Mouse (Mus musculus) lung, embryonic 15.5 days (tissue): ENCODE measurements around the gene Art1. TPM values are rescaled to one million over a fixed set of nuclear protein-coding genes. Genes with fewer than 3 reads are reported as not detected.
A peak's percentile ranks its signal among the peaks of the same experiment; 100 is the strongest.

Source experiments
- ATAC-seq: fragments of 200-750 bp; cut with Nextera tagmentation; 2 replicates; pipeline ENCODE4 v1.8.0; 2017; ENCODE audit warnings: moderate number of reproducible peaks, borderline replicate concordance; ENCODE audit not compliant: low FRiP score, low TSS enrichment; ENCODE audit errors: extremely low read depth
- H3K27ac ChIP-seq: fragments of 300-500 bp; sonication (generic); 2 replicates; pipeline ENCODE4 v1.5.1; 2015; ENCODE audit warnings: moderate library complexity, mild to moderate bottlenecking, inconsistent platforms
- H3K27me3 ChIP-seq: fragments of 300-500 bp; sonication (generic); 2 replicates; pipeline ENCODE4 v1.6.1; 2015; ENCODE audit warnings: inconsistent platforms
- H3K36me3 ChIP-seq: fragments of 300-500 bp; sonication (generic); 2 replicates; pipeline ENCODE4 v1.6.1; 2015; ENCODE audit warnings: inconsistent platforms
- H3K4me1 ChIP-seq: fragments of 300-500 bp; sonication (generic); 2 replicates; pipeline ENCODE4 v1.6.1; 2015; ENCODE audit warnings: inconsistent platforms
- H3K4me2 ChIP-seq: fragments of 300-500 bp; sonication (generic); 2 replicates; pipeline ENCODE4 v1.6.1; 2015; ENCODE audit warnings: inconsistent platforms, mild to moderate bottlenecking, moderate library complexity
- H3K4me3 ChIP-seq: fragments of 300-500 bp; sonication (generic); 2 replicates; pipeline ENCODE4 v1.5.1; 2015; ENCODE audit warnings: mild to moderate bottlenecking, inconsistent platforms
- H3K9ac ChIP-seq: fragments of 300-500 bp; sonication (generic); 2 replicates; pipeline ENCODE4 v1.6.1; 2015; ENCODE audit warnings: inconsistent platforms
- H3K9me3 ChIP-seq: fragments of 300-500 bp; sonication (generic); 2 replicates; pipeline ENCODE4 v1.6.1; 2016; ENCODE audit warnings: inconsistent platforms
- WGBS: fragments of 180-500 bp; shearing (Covaris S2); methylation state at CpG from one replicate; pipeline ENCODE4 v1.1.7; 2015; 5-methylcytosine and 5-hydroxymethylcytosine counted together
- polyA plus RNA-seq: library from polyadenylated mRNA; unstranded; fragments of >200 nt; fragmentation: Nextera tagmentation; extraction: Ambion mirVana; gene quantifications from 2 replicates; pipeline ENCODE4 v1.2.1, GENCODE M21; 2015

Gene Art1
- polyA plus RNA-seq, 1 experiment from 2014 or later = 0.50 TPM

- no peak overlapping the region for H3K9ac ChIP-seq
- 81% methylated on average over 26 of the region's 26 CpGs for WGBS
- no peak for ATAC-seq
- no peak overlapping the region for H3K27ac ChIP-seq
- peaks cover 51% of the 10 kb centered on the region for H3K36me3 ChIP-seq
- H3K4me2 ChIP-seq = no peak overlapping the region
- no peaks in the 10 kb centered on the region for H3K4me1 ChIP-seq
- no peaks in the 10 kb centered on the region for H3K9me3 ChIP-seq
- no peak overlapping the region for H3K4me3 ChIP-seq
- no peaks in the 10 kb centered on the region for H3K27me3 ChIP-seq
Measured at GRCm38 (mm10) chr7:102084041-102084696, 17.4 kb upstream of the Art1 start.

GRCm38 (mm10) chr7:102087336-102087735 lies 14.2 kb upstream of the Art1 start:
- Histone ChIP-seq H3K36me3 (peaks cover 24% of the 10 kb centered on the region), H3K27me3 (no peaks in the 10 kb centered on the region), H3K4me3 (no peak overlapping the region), H3K27ac (no peak overlapping the region), H3K4me2 (no peak overlapping the region), H3K4me1 (no peaks in the 10 kb centered on the region), H3K9me3 (no peaks in the 10 kb centered on the region), H3K9ac (no peak overlapping the region)
- 77% methylated on average over 4 of the region's 4 CpGs for WGBS
- ATAC-seq = no peak

DNA sequence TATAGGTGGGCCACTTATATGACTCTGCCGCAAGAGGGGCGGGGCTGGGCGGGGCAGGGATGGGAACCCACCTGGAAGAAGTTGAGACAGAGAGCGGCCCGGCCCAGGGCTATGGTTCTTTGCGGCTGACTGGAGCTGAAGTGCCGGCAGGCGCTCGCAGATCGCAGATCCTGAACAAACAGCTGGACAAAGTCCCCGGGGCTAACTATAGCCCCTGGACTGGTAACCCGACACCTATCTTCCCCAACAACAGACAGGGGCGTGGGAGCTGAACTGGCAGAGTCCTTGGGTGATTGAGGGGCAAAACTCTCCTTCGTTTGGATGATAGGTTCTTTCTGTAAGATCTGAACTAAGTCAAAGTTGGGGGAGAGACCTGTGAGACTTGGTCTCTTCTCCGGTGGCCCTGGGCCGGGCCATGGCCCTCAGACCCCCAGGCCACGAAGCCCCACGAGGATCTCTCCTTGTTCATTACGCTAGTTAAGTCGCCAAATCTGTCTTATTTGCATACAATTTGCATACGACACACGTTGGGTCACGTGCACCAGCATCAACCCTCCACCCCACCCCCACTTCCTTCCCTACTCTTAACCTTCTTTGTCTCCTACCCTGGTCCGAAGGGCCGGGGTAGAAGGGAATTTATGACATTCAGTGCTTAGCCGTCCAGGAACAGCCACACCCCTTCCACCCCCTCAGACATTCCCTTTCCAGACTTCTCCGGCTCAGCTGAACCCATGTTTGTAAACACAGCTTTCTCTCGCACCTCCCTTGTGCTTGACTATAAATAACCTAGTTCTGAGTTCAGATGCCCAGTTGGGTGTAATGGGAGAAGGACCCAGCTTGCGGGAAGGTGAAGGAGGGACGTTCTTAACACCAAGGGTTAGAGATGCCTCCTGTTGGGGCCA lies 1.5 kb upstream of the Art1 start:
- Histone ChIP-seq H3K4me1 (peaks cover 17% of the 10 kb centered on the region), H3K27me3 (no peaks in the 10 kb centered on the region), H3K9me3 (no peaks in the 10 kb centered on the region), H3K27ac (no peak overlapping the region), H3K36me3 (no peaks in the 10 kb centered on the region), H3K9ac (0 out of 2 replicates have a peak overlapping the region, but pooled peaks have one; percentile 11), H3K4me3 (peak overlapping the region; percentile 28), H3K4me2 (peak overlapping the region; percentile 56)
- WGBS = 4% methylated on average over 30 of the region's 30 CpGs
- peak; percentile 80 for ATAC-seq

DNA sequence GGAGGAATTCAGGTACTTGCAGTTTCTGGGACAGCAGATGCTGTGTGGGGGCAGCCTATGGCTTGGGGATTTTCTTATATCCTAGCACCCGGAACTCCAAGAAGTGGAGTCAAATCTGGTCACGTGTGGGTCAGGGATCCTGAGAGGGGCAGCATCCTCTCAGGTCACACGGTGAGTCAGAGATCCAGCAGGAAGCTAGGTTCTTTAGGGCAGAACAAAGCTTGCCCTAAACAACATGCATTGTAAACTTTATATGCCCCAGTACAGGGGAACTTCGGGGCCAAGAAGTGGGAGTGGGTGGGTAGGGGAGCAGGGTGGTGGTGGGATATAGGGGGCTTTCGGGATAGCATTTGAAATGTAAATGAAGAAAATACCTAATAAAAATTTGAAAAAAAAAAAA lies 675 bp upstream of the Art1 start:
- WGBS = 59% methylated on average over 5 of the region's 5 CpGs
- no peaks in the 10 kb centered on the region for H3K27me3 ChIP-seq
- no peak overlapping the region for H3K27ac ChIP-seq
- peaks cover 17% of the 10 kb centered on the region for H3K4me1 ChIP-seq
- H3K4me2 ChIP-seq = no peak overlapping the region
- no peak overlapping the region for H3K9ac ChIP-seq
- H3K4me3 ChIP-seq = no peak overlapping the region
- H3K9me3 ChIP-seq = no peaks in the 10 kb centered on the region
- H3K36me3 ChIP-seq = no peaks in the 10 kb centered on the region
- ATAC-seq = no peak

DNA sequence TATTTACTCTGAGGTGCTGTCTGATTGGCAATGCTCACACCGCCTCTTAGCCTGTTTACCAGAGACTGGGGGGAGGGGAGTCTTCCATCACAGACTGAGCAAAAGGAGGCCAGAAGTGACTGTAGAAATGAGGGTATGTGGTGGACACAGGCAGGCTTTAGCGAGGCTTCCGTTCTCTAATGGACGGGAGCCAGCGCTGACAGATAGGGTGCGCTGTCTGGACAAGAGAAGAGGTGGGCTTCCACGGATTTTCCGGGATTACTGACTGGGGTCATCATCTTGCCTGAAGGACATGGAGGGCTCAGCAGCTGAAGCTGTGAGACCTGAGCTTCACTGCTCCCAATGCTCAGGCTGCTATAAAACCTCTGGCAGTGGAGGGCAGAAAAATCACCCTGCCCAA lies 698 bp downstream of the Art1 start:
- no peak overlapping the region for H3K9ac ChIP-seq
- ATAC-seq = no peak

GRCm38 (mm10) chr7:102102696-102103095 lies 1.2 kb downstream of the Art1 start:
- H3K27ac ChIP-seq = no peak overlapping the region
- no peaks in the 10 kb centered on the region for H3K9me3 ChIP-seq
- no peaks in the 10 kb centered on the region for H3K27me3 ChIP-seq
- H3K4me1 ChIP-seq = peaks cover 26% of the 10 kb centered on the region
- H3K4me2 ChIP-seq = no peak overlapping the region
- 39% methylated on average over 6 of the region's 6 CpGs for WGBS
- H3K36me3 ChIP-seq = no peaks in the 10 kb centered on the region
- no peak overlapping the region for H3K4me3 ChIP-seq
- no peak for ATAC-seq
- H3K9ac ChIP-seq = no peak overlapping the region

More for the DNA sequence above, 698 bp downstream of the Art1 start:
- H3K4me2 ChIP-seq = no peak overlapping the region
- H3K4me3 ChIP-seq = no peak overlapping the region
- no peak overlapping the region for H3K27ac ChIP-seq
- H3K4me1 ChIP-seq = peaks cover 25% of the 10 kb centered on the region
- H3K27me3 ChIP-seq = no peaks in the 10 kb centered on the region
- H3K9me3 ChIP-seq = no peaks in the 10 kb centered on the region
- no peaks in the 10 kb centered on the region for H3K36me3 ChIP-seq
- WGBS = 41% methylated on average over 8 of the region's 8 CpGs

DNA sequence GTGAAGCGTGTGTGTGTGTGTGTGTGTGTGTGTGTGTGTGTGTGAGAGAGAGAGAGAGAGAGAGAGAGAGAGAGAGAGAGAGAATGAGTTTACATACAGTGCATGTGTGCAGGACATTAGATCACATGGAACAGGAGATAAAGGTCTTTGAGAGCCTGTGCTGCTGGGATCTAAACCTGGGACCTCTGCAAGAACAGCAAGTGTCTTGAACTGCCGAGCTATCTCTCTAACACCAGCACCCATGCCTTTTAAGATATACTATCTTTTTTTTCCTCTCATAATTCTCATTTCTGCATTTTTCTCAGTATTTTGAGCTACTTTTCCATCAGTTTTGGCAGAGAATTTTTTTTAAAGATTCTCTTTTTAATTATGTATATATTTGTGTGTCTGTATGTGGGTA lies 2.0 kb downstream of the Art1 start:
- Histone ChIP-seq H3K36me3 (no peaks in the 10 kb centered on the region), H3K9ac (no peak overlapping the region), H3K4me1 (peaks cover 26% of the 10 kb centered on the region), H3K9me3 (no peaks in the 10 kb centered on the region), H3K27ac (no peak overlapping the region), H3K27me3 (no peaks in the 10 kb centered on the region), H3K4me3 (no peak overlapping the region), H3K4me2 (no peak overlapping the region)
- 57% methylated on average over 2 of the region's 2 CpGs for WGBS
- ATAC-seq = no peak

DNA sequence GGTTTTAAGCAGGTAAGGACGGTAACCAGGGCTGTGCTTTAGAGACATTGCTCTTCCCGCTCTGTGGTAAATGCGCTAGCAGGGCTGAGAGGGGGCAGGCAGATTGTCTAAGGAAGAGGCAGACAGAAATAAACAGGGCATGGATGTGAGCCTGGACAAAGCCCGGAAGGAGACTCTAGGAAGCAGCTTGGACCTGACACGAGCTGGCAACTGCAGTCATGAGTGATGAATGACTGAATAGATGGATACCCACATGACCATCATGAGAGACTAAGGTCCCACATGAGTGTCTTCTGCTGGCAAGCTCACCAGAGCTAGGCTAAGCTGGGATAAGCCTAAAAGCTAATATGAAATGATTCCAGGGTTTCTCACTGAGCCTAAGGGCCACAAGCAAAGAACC lies 2.6 kb downstream of the Art1 start:
- Histone ChIP-seq H3K36me3 (no peaks in the 10 kb centered on the region), H3K9ac (no peak overlapping the region), H3K4me3 (no peak overlapping the region), H3K4me2 (no peak overlapping the region), H3K9me3 (no peaks in the 10 kb centered on the region), H3K27me3 (no peaks in the 10 kb centered on the region), H3K4me1 (peaks cover 26% of the 10 kb centered on the region), H3K27ac (no peak overlapping the region)
- 45% methylated on average over 5 of the region's 5 CpGs for WGBS
- ATAC-seq = no peak

DNA sequence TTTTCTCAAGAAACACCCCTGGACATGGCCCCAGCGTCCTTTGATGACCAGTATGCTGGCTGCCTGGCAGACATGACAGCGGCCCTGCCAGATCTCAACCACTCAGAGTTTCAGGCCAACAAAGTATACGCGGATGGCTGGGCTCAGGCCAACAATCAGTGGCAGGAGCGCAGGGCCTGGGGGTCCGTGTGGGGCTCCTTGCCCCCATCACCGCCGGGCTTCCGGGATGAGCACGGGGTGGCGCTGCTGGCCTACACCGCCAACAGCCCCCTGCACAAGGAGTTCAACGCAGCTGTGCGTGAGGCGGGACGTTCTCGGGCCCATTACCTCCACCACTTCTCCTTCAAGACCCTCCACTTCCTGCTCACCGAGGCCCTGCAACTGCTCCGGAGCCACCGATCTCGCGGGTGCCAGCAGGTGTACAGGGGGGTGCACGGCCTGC lies 5.2 kb downstream of the Art1 start:
- peak; percentile 29; the same call in 1 of the 2 replicates for ATAC-seq
- Histone ChIP-seq H3K9me3 (no peaks in the 10 kb centered on the region), H3K27me3 (no peaks in the 10 kb centered on the region), H3K27ac (no peak overlapping the region), H3K4me1 (peaks cover 9% of the 10 kb centered on the region), H3K4me3 (peak overlapping the region; percentile 30), H3K4me2 (peak overlapping the region; percentile 72), H3K36me3 (no peaks in the 10 kb centered on the region), H3K9ac (peak overlapping the region; percentile 23; the same call in 1 of the 2 replicates)
- WGBS = 11% methylated on average over 23 of the region's 23 CpGs

GRCm38 (mm10) chr7:102108206-102108605 lies 6.7 kb downstream of the Art1 start:
- WGBS = 83% methylated on average over 1 of the region's 1 CpGs
- ATAC-seq = no peak
- H3K9me3 ChIP-seq = no peaks in the 10 kb centered on the region

GRCm38 (mm10) chr7:102109171-102109570 lies 7.6 kb downstream of the Art1 start, which contains the start of gene Art5:
Gene Art5, minus strand, starts transcription at chr7:102109489.
- Histone ChIP-seq H3K36me3 (no peaks in the 10 kb centered on the region), H3K9me3 (no peaks in the 10 kb centered on the region), H3K27ac (no peak within 1 kb of the TSS), H3K4me1 (peaks cover 9% of the 10 kb centered on the region), H3K27me3 (no peaks in the 10 kb centered on the region), H3K4me2 (no peak within 1 kb of the TSS), H3K9ac (no peak within 1 kb of the TSS), H3K4me3 (no peak within 1 kb of the TSS)
- 69% methylated on average over 7 of the region's 7 CpGs for WGBS
- no peak for ATAC-seq

More at GRCm38 (mm10) chr7:102108206-102108605, 6.7 kb downstream of the Art1 start:
- H3K9ac ChIP-seq = no peak overlapping the region
- no peak overlapping the region for H3K4me2 ChIP-seq
- H3K27me3 ChIP-seq = no peaks in the 10 kb centered on the region
- H3K27ac ChIP-seq = no peak overlapping the region
- H3K4me3 ChIP-seq = no peak overlapping the region
- peaks cover 9% of the 10 kb centered on the region for H3K4me1 ChIP-seq
- H3K36me3 ChIP-seq = no peaks in the 10 kb centered on the region

DNA sequence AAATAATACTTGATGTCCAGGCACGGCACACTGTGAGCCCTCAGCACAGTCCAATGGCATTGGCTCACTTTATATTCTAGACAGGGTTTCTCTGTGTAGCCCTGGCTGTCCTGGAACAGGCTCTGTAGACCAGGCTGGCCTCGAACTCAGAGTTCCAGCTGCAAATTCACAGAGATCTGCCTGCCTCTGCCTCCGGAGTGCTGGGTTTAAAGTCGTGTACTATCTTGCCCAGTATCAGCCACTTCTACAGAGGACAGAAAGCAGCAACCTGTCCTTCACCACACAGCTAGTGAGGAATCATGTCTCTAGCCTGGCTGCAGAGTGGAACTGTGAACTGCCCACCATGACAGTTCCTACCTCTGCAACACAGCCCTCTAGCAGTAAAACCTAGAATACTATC lies 8.2 kb downstream of the Art1 start:
- H3K4me3 ChIP-seq = no peak overlapping the region
- peaks cover 9% of the 10 kb centered on the region for H3K4me1 ChIP-seq
- H3K27me3 ChIP-seq = no peaks in the 10 kb centered on the region
- ATAC-seq = no peak
- H3K4me2 ChIP-seq = no peak overlapping the region
- no peaks in the 10 kb centered on the region for H3K9me3 ChIP-seq
- 78% methylated on average over 4 of the region's 4 CpGs for WGBS
- no peak overlapping the region for H3K9ac ChIP-seq
- no peaks in the 10 kb centered on the region for H3K36me3 ChIP-seq
- H3K27ac ChIP-seq = no peak overlapping the region
